In the genomic region with DNA sequence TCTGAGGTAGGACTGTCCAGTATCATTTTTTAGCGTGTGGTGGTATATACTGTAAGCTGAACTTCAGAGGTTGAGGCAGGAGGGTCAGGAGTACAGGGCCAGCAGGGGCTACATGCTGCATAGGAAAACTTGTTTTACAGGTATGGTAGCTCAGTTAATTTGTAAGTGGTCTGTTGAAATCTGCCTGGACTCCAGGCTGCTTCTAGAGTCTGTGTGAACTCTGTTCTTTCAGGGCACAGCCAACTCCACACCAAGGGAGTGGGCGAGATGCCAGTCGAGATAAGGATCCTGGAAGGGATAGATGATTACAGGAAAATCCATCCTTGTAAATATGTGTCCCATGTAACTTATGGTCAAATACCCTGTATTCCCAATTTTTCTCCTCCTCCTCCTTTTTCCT, we compare ENCODE assay signal across 11 mouse cellular contexts. TPM values are rescaled to one million over a fixed set of nuclear protein-coding genes. Genes with fewer than 3 reads are reported as not detected.
A peak's percentile ranks its signal among the peaks of the same experiment; 100 is the strongest.
DNase-seq lines count a peak whose midpoint lies in the region; ATAC-seq and TF ChIP-seq lines count a peak whose summit lies in the region.
"Had no signal": no experiment of that assay in that cellular context is flagged by ENCODE, and none has a peak within 500 bp of the region (broad histone marks: within the 10 kb centered on the region; RNA-seq: fewer than 3 reads in every experiment).

No protein-coding gene starts in this region.

- no peak overlapping the region for H3K27ac ChIP-seq in gastrocnemius, adult 2 months
- no peak overlapping the region for H3K27ac ChIP-seq in hindbrain, embryonic 12.5 days
- H3K27ac ChIP-seq: heart, embryonic 15.5 days had no signal

- DNase-seq in gastrocnemius, adult 2 months: no peak
- no peak for DNase-seq in gastrocnemius, postnatal 4 days (ENCODE audit: low spot score in 2 of 2)
- peak; percentile 84 for DNase-seq in fat pad, adult 2 months (ENCODE audit: extremely low read depth, low read depth, low spot score)
- DNase-seq in kidney, postnatal 36 days: peak; percentile 43 to 45
- peak; percentile 58 for DNase-seq in lung, postnatal 14 days
- DNase-seq in yolk sac, embryonic 10.5 days (ENCODE audit: low spot score): no peak
- DNase-seq: cerebellum, postnatal 36 days; forebrain, postnatal 0 days had no signal

- TF ChIP-seq CTCF in gastrocnemius, adult 2 months (IDR thresholded peaks at IDR 0.05): no peak

- peaks cover 8% of the 10 kb centered on the region; the same call in 1 of the 2 replicates for H3K4me1 ChIP-seq in hindbrain, embryonic 12.5 days

- H3K9me3 ChIP-seq in hindbrain, embryonic 12.5 days (replicated peaks): no peaks in the 10 kb centered on the region
- H3K9me3 ChIP-seq: heart, embryonic 15.5 days had no signal

- H3K9ac ChIP-seq in hindbrain, embryonic 12.5 days: no peak overlapping the region
- H3K9ac ChIP-seq: forebrain, postnatal 0 days; heart, embryonic 15.5 days had no signal

- peak overlapping the region; percentile 76 for H3K4me3 ChIP-seq in gastrocnemius, adult 2 months
- no peak overlapping the region for H3K4me3 ChIP-seq in hindbrain, embryonic 12.5 days
- H3K4me3 ChIP-seq: heart, embryonic 15.5 days had no signal

- no peak for ATAC-seq in frontal cortex, adult (ENCODE audit: low TSS enrichment)
- ATAC-seq in hindbrain, embryonic 12.5 days (ENCODE audit: low FRiP score): no peak
- ATAC-seq: forebrain, postnatal 0 days had no signal

- no peaks in the 10 kb centered on the region for H3K27me3 ChIP-seq in hindbrain, embryonic 12.5 days
- H3K27me3 ChIP-seq: heart, embryonic 15.5 days had no signal

- no peak overlapping the region for H3K4me2 ChIP-seq in hindbrain, embryonic 12.5 days (replicated peaks)
- H3K4me2 ChIP-seq: heart, embryonic 15.5 days had no signal

- intact Hi-C loops in gastrocnemius, adult 2 months (cut with DNase I): no loop called here

- WGBS in hindbrain, embryonic 12.5 days: 94% methylated on average over 3 of the region's 3 CpGs

- H3K36me3 ChIP-seq in hindbrain, embryonic 12.5 days: no peaks in the 10 kb centered on the region
- H3K36me3 ChIP-seq: heart, embryonic 15.5 days had no signal

RNA-seq across cellular contexts. Expression of gene Mgst1, which starts 3.3 kb away (rescaled TPM):
- 10 to 100 TPM; 47.4 to 69.0 TPM for total RNA-seq in gastrocnemius, adult 2 months (2021)
- 10 to 100 TPM; 31.8 to 43.9 TPM for total RNA-seq in gastrocnemius, postnatal 4 days (2021)
- polyA plus RNA-seq in hindbrain, embryonic 12.5 days (2016; fragmentation: Nextera tagmentation; extraction: Ambion mirVana): 75.7 and 91.8 TPM in 2 replicates

Comparison
In these comparisons a context has a peak if more than half of its experiments do, and no peak if none do; other contexts are left out.
1. DNase-seq: peak in fat pad, adult 2 months (single experiment), kidney, postnatal 36 days (2 of 2) and lung, postnatal 14 days (single experiment); none in gastrocnemius, adult 2 months (single experiment), gastrocnemius, postnatal 4 days (0 of 2) and yolk sac, embryonic 10.5 days (single experiment).